Mouse (Mus musculus): ENCODE data around the gene Ipo9.

DNA sequence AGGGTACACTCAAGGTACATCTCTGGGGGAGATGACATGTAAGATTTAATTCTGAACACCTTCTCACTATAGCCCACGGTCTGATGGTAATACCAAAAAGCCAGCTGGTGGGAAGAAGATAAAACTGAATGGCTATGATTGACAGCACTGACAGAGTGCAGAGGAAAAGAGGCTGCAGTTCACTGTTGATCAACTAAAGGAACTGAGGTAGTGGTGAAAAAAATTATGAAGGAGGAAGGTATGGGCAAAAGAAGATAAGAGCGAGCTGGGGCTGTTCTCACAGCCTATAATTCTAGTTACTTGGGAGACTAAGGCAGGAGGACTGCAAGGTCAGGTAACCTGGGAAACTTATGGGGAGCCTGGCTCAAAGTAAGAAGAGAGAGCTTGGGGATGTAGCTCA, 21.1 kb upstream of the Ipo9 start:
- TF ChIP-seq CTCF (IDR thresholded peaks at IDR 0.05; ENCODE audit: extremely low read depth, insufficient read depth, low read length) (no peak), POLR2A (IDR thresholded peaks at IDR 0.05; ENCODE audit: extremely low read depth, insufficient read depth, low read length) (no peak)
